Mouse (Mus musculus): ENCODE measurements at regions not wholly inside any gene's neighbourhood (a gene's known extent, or its start where the extent isn't known, plus 50 kb on each side); places are given as distances from the start of the nearest gene placed in this dataset.

- TF ChIP-seq CTCF (conservative IDR thresholded peaks at IDR 0.05; ENCODE audit: insufficient read depth, insufficient read length, low read depth, low read length) (no peak), POLR2A (IDR thresholded peaks at IDR 0.05; ENCODE audit: low read depth, low read length) (no peak)
Measured at GRCm38 (mm10) chr7:113156861-113157747, 50.2 kb upstream of the Arntl start.

All from kidney, adult 2 months (tissue).